Mouse (Mus musculus) kidney, adult 2 months (tissue): Measurements from ENCODE around the gene Ccdc142.

ENCODE experiments used
- CTCF ChIP-seq: fragments of 200-500 bp; conservative IDR thresholded peaks from 2 replicates; pipeline ENCODE4 v1.5.1; 2011; ENCODE audit warnings: low read depth, mild to moderate bottlenecking, control low read depth, low read length, moderate library complexity, mixed read lengths; ENCODE audit not compliant: insufficient read depth, insufficient read length
- POLR2A ChIP-seq: fragments of 200-500 bp; IDR thresholded peaks from one replicate; pipeline ENCODE4 v1.6.1; 2011; ENCODE audit warnings: low read depth, low read length, control low read depth

GRCm38 (mm10) chr6:83098411-83098810 lies 3.0 kb upstream of the Ccdc142 start:
- TF ChIP-seq CTCF (no peak), POLR2A (no peak)
